Mouse (Mus musculus): Measurements from ENCODE around the gene AL732309.1.

- TF ChIP-seq CTCF (IDR thresholded peaks at IDR 0.05; ENCODE audit: low read depth, low read length) = no peak
- TF ChIP-seq POLR2A (IDR thresholded peaks at IDR 0.05; ENCODE audit: borderline replicate concordance, low read depth, low read length) = no peak
Observed at GRCm38 (mm10) chr2:25217666-25218065, 29.0 kb downstream of the AL732309.1 start.

Data from bone marrow macrophage, adult 2 months (primary cell).